Mouse (Mus musculus) ES-E14 (cell line): ENCODE data around the gene Olfr1342. TPM values are rescaled to one million over a fixed set of nuclear protein-coding genes. Genes with fewer than 3 reads are reported as not detected.

Source experiments
- DNase-seq: peaks from one replicate; pipeline ENCODE4 v3.0.0-alpha.2; 2013; ENCODE audit warnings: low read depth, low spot score
- H3K27ac ChIP-seq: 2 replicates; pipeline ENCODE4 v1.5.1; 2012; ENCODE audit warnings: low read depth, mild to moderate bottlenecking, low read length, moderate library complexity, mixed read lengths; ENCODE audit not compliant: poor library complexity, insufficient read depth, severe bottlenecking
- H3K36me3 ChIP-seq: 2 replicates; pipeline ENCODE4 v1.6.1; 2012; ENCODE audit warnings: mild to moderate bottlenecking, low read length, moderate library complexity, mixed read lengths; ENCODE audit not compliant: control insufficient read depth, poor library complexity, insufficient read depth, severe bottlenecking
- H3K4me1 ChIP-seq, 2 experiments: fragments of 150-350 bp in 1 of 2; sonication (generic) in 1 of 2; 2 replicates each; pipeline ENCODE4 v1.6.1; 2012; ENCODE audit warnings: low read length in 2 of 2, mild to moderate bottlenecking in 1 of 2, mixed read lengths in 1 of 2; ENCODE audit not compliant: control insufficient read depth in 2 of 2, insufficient read depth in 2 of 2, poor library complexity in 1 of 2
- H3K4me3 ChIP-seq, 2 experiments: fragments of 150-350 bp in 1 of 2; sonication (generic) in 1 of 2; 2 replicates each; pipeline ENCODE4 v1.5.1; 2012; ENCODE audit warnings: low read length in 2 of 2, low read depth in 1 of 2, mild to moderate bottlenecking in 1 of 2, mixed read lengths in 1 of 2; ENCODE audit not compliant: insufficient read depth in 1 of 2, poor library complexity in 1 of 2, severe bottlenecking in 1 of 2
- H3K9ac ChIP-seq: 2 replicates; pipeline ENCODE4 v1.6.1; 2012; ENCODE audit warnings: low read depth, mild to moderate bottlenecking, low read length, mixed read lengths; ENCODE audit not compliant: poor library complexity, insufficient read depth, severe bottlenecking
- H3K9me3 ChIP-seq: fragments of 150-350 bp; sonication (generic); 2 replicates; pipeline ENCODE4 v1.6.1; 2012; ENCODE audit warnings: low read depth, mild to moderate bottlenecking, low read length; ENCODE audit not compliant: control insufficient read depth, insufficient read depth
- CHD2 ChIP-seq: IDR thresholded peaks from 2 replicates; pipeline ENCODE4 v1.6.1; 2014; ENCODE audit warnings: mild to moderate bottlenecking, low read depth, low read length, inconsistent platforms
- HCFC1 ChIP-seq: IDR thresholded peaks from 2 replicates; pipeline ENCODE4 v1.6.1; 2012; ENCODE audit warnings: low read length, inconsistent platforms, borderline replicate concordance; ENCODE audit not compliant: insufficient read depth
- MAFK ChIP-seq: IDR thresholded peaks from 2 replicates; pipeline ENCODE4 v1.6.1; 2014; ENCODE audit warnings: mild to moderate bottlenecking, low read depth, low read length, inconsistent platforms; ENCODE audit not compliant: insufficient read depth
- ZC3H11A ChIP-seq: IDR thresholded peaks from 2 replicates; pipeline ENCODE4 v1.6.1; 2012; ENCODE audit warnings: low read depth, mild to moderate bottlenecking, inconsistent platforms, low read length, borderline replicate concordance
- ZNF384 ChIP-seq: IDR thresholded peaks from 2 replicates; pipeline ENCODE4 v1.6.1; 2012; ENCODE audit warnings: low read depth, low read length, inconsistent platforms
- in situ Hi-C, 2 experiments: fragments of 600-800 bp; cut with MboI; formaldehyde crosslinking; loops; one replicate each; pipeline ENCODE4 v1.15.1; 2025; ENCODE audit warnings: low sequenced_read_pairs in 2 of 2, inconsistent platforms in 1 of 2; ENCODE audit not compliant: unreplicated experiment in 2 of 2
- total RNA-seq: library from RNA; depleted of rRNA; stranded (reverse); fragments of 300-350 nt; gene quantifications from 2 replicates; pipeline ENCODE4 v1.2.3, GENCODE M21; 2012; rRNA removed

Gene Olfr1342
- total RNA-seq, 1 experiment = not detected

DNA sequence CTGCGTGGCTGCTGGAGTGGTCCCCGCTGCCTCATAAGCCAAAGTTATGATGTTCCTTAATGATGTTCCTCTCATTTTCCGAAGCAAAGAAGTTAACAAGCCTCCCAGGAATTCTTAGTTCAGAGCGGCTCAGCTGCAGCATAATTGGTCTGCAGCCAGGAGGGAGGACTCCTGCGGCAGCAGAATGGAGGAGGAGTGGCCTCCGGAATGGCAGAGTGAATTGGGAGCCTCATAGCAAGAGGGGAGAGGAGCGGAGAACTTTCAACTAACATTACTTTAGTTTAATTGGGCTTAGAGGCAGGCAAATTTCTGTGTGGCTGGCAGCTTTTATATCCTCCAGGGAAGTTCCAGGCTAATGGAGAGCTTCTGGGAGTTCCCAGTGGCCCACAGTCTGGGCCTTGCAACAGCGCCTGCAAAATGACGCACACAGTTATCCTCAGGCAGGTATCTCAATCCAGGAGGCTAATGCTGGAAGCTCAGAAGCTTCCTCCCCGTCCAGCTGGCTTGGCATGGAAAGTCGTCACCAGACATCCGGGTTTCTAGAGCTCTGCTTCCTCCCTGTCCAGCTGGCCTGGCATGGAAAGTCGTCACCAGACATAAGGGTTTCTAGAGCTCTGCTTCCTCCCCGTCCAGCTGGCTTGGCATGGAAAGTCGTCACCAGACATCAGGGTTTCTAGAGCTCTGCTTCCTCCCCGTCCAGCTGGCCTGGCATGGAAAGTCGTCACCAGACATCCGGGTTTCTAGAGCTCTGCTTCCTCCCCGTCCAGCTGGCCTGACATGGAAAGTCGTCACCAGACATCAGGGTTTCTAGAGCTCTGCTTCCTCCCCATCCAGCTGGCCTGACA lies 50.0 kb downstream of the Olfr1342 start:
- in situ Hi-C loops = loop anchor here in 1 of 2 experiments (25.0 kb wide), 1 partner anchor 520 kb away; the partner anchor contains the start of gene Zfp691
- no peak for DNase-seq
- Histone ChIP-seq H3K4me1 (no peaks in the 10 kb centered on the region), H3K36me3 (no peaks in the 10 kb centered on the region), H3K27ac (no peak overlapping the region), H3K9ac (no peak overlapping the region; the same call in 1 of the 2 replicates), H3K4me3 (no peak overlapping the region), H3K9me3 (no peaks in the 10 kb centered on the region)
- no peak for TF ChIP-seq HCFC1
- TF ChIP-seq MAFK = no peak
- TF ChIP-seq CHD2 = no peak
- TF ChIP-seq ZC3H11A = no peak
- TF ChIP-seq ZNF384 = no peak

Other genes with a start within 250 kb of the Olfr1342 start
- gene Mpl, start 235.2 kb downstream of the Olfr1342 start, total RNA-seq = not detected in 2 replicates
- gene Tie1, start 202.7 kb downstream of the Olfr1342 start, total RNA-seq = 1.0 and 1.3 TPM in 2 replicates
- 3.2 and 8.8 TPM in 2 replicates for gene 2610528J11Rik, start 165.8 kb downstream of the Olfr1342 start, total RNA-seq
- gene Tmem125, start 148.7 kb downstream of the Olfr1342 start, total RNA-seq = 12.0 and 19.1 TPM in 2 replicates
- 0.16 and 0.18 TPM in 2 replicates for gene Cfap57, start 72.0 kb downstream of the Olfr1342 start, total RNA-seq
- 165 and 182 TPM in 2 replicates for gene Ebna1bp2, start 72.0 kb downstream of the Olfr1342 start, total RNA-seq
- gene Olfr62, start 33.8 kb downstream of the Olfr1342 start, total RNA-seq = not detected in 2 replicates
- 0.04 TPM in 1 of 2 replicates, not detected in the other for gene Olfr1341, start 10.8 kb upstream of the Olfr1342 start, total RNA-seq
- not detected in 2 replicates for gene Olfr1340, start 27.4 kb upstream of the Olfr1342 start, total RNA-seq
- not detected in 2 replicates for gene Olfr1339, start 39.4 kb upstream of the Olfr1342 start, total RNA-seq
- gene Olfr1338, start 66.0 kb upstream of the Olfr1342 start, total RNA-seq = not detected in 2 replicates
- gene Olfr1337, start 89.8 kb upstream of the Olfr1342 start, total RNA-seq = not detected in 2 replicates
- not detected in 2 replicates for gene Olfr1335, start 117.2 kb upstream of the Olfr1342 start, total RNA-seq
- gene Olfr1333, start 143.5 kb upstream of the Olfr1342 start, total RNA-seq = not detected in 2 replicates
- gene Olfr1331, start 171.9 kb upstream of the Olfr1342 start, total RNA-seq = not detected in 2 replicates
- not detected in 2 replicates for gene Olfr1330, start 195.8 kb upstream of the Olfr1342 start, total RNA-seq
- not detected in 2 replicates for gene Olfr1329, start 224.7 kb upstream of the Olfr1342 start, total RNA-seq
- 0.11 TPM in 1 of 2 replicates, not detected in the other for gene Olfr1328, start 245.9 kb upstream of the Olfr1342 start, total RNA-seq